Mouse (Mus musculus) kidney, postnatal 25 days (tissue): Measurements from ENCODE around the gene Adamts10.

ENCODE experiments used
- DNase-seq, 2 experiments: peaks; one replicate each; pipeline ENCODE4 v3.0.0; 2021; ENCODE audit warnings: mixed read lengths in 2 of 2

Adamts10 gene

DNA sequence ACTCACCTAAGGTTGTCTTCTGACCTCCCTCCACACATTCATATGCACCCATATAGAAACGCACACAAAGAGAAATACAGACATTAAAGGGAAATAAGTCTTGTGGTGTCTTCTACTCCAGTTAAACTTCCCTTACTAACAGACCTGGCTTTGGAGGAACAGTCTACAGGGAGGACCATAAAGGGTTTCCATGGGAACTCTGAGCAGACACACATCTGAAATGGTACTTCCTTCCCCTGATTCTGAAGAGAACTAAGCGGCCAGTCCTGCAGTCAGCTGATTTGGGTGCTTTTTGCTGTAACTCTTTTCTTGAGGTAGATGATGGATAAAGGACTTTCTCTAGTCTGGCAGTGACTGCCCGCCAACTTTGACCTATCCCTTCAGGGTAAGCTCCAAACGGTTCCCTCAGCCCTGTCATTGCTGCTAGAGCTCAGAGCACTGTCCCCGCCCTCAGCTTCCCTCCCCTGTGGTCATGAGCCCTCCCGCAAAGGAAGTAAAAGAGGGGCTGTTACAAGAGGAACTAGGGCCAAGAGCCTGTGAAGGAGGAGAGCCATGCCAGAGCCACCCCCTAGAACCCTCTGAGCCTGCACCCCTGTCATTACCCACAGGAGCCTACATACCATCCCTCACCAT lies 31.3 kb downstream of the Adamts10 start, which contains the start of gene Myo1f:
Gene Myo1f (plus strand): TSS at position 485 of the 633 bp plus-strand sequence.
- DNase-seq = peak in 1 of 2 experiments; percentile 40

DNA sequence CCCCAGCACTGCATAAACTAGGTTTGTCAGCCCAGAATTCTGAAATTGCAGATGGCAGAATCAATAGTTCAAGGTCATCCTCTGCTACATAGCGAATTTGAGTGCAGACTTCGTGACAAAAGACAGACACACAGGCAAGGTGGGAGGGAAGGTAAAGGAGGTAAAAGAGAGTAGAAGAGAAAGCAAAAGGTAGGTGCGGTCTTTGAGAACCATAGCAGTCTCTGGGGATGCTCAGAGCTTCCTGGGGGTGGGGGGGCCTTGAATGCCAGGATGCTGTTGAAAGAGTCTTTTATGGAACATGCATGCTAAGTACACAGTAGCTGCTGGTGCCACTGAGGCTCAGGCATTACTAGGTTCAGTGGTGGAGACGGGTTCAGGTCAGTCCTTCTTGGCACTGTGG lies 33.9 kb downstream of the Adamts10 start:
- no peak for DNase-seq

DNA sequence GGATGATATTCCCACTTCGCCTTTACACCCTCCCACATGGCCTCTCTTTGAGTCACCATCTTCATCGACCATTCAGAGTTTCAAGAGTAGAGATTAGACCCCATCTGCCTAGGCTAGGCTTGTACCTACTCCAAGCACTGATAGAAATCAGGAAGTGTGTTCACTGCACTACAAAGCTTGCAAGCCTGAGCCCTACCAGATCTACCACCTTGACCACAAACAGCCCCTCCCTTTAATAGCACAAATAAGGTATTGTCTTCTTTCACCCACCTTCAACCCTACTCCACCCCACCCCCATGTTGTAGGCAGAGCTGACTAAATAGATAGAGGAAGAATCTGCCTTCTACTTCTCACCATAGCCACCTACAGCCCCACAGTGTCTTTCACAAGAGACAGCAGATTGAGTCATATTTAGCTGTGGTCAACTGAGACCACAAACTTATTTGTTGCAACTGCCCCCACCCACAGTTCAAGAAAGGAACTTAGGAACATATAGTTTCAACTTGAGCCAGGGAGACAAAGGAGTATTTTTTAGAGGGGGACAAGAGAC lies 39.6 kb downstream of the Adamts10 start:
- no peak for DNase-seq

GRCm38 (mm10) chr17:33564599-33564998 lies 40.6 kb downstream of the Adamts10 start:
- DNase-seq = no peak

DNA sequence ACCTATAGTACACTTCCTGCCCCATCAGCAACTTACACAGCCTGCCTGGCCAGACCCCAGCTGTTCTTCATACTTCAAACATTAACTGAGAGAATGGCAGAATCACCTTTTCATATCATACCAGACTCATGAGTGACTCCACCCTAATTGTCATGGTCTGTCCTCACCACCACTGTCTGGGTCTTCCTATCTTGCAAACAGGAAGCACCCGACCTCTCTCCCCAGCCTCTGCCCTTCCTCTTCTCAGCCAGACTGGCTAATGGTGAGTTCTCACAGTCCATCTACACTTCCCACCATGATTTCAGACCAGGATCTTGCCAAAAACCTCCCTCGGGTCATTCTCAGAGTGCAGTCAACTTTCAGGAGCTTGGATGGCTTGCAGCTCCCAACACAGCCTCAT lies 42.2 kb downstream of the Adamts10 start:
- no peak for DNase-seq

DNA sequence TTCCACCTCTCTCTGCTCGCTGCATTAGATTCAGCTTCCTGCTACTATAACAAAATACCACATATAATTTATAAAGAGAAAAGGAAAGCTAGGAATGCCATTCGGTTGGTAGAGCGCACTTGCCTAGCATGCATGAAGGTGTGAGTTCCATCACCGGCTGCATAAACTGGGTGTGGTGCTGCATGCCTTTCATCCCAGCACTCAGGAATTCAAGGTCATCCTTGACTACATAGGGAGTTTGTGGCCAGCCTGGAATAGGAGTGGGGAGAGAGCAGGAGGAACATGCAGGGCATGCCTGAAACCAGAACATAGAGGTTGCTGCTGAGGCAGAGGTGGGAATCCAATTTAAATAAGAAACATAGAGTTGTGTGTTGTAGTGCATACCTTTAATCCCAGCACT lies 60.1 kb downstream of the Adamts10 start:
- DNase-seq = no peak

- DNase-seq = no peak
Observed at GRCm38 (mm10) chr17:33586011-33586410, 62.0 kb downstream of the Adamts10 start.

GRCm38 (mm10) chr17:33597271-33597670 lies 73.3 kb downstream of the Adamts10 start:
- no peak for DNase-seq

- no peak for DNase-seq
Observed at GRCm38 (mm10) chr17:33598506-33598905, 74.5 kb downstream of the Adamts10 start.

DNA sequence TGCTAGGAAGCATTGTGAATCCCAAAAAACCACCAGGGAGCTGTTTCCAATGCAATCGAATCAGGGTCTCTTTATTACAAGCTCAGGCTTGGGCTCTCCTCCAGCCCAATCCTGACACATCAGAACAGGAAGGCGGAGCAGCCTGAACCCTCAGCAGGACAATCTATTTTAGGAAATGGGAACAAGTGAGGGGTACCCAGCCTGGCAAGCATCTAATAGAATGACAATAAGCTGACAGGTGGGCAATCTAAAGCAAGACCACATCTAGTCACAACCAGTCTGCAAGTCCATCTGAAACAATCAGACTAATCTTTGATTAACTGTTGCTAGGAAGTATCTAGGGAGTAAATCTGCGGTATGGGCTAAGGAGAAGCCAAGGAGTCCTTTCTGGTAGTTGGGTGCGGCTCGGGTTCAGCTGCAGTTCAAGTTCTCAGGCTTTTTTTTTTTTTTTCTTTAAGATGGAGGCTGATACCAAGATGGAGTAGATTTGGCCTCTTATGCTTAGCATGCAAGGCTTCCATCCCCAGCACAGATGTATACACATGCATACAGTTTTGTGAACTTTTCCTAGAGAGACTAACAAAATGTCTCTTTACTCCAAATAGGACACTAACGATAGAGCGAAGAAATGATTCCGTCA lies 76.0 kb downstream of the Adamts10 start:
- DNase-seq = no peak

DNA sequence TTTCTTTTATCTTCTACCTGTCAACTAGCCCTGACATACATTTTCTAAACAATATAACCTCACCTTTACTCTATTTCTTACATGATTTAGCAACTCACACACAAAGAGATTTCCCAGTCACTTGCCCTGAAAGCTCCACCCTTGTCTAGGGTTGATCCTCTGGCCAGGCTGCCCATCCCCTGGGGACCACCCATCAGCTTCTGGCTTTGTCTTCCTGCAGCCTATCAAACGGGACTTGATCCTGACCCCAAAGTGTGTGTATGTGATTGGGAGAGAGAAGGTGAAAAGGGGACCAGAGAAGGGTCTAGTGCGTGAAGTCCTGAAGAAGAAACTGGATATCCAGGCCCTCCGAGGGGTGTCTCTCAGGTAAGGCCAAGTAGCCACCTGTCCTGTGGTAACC lies 76.8 kb downstream of the Adamts10 start:
- no peak for DNase-seq

DNA sequence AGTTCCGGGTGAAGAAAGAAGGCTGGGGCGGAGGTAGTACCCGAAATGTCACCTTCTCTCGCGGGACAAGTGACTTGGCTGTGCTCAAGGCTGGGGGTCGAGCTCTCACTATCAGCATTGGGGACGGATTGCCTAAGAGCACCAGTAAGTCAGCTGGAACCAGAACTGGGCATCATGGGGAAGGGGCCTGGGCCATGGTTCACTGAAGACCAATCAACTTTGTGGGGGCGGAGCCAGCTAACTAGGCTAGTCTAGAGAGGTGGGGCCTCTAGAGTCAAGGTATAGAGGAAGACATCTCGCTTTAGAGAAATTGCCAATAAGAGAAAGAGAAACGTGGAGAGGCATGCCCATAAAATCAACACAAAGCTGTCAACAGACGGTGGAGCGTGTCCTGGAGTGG lies 77.9 kb downstream of the Adamts10 start:
- no peak for DNase-seq
